ENCODE assay signal across 15 mouse cellular contexts in the genomic region with DNA sequence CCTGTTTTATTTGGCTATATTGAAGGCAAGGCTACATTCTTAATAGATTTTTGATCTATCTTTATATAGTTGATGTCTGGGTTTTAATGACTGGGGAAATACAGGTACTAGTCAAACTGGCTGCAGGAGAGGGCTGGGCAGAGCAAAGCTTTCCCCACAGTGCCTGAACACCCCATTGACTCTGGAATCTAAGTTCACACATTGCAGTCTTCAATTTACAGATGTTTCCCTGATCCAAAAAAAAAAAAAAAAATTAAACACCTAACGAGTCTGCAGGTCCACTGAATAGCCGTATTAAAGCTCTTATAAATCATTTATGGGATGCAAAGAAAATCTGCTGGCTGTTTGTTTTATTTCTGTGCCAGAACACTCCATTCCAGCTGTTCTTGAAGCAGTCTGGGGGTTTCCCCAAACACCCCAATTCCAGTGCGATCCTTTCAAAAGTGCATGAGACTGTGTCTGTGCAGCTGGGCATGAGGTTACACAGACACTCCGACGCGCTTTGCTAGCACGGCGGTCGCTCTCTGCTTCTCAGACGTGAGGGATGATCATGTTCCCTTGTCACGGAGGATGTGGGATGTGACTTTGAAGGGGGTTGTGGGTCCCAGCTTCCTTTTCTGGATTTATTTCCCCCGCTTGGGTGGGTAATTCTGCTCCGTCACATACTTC.
"Had no signal": no experiment of that assay in that cellular context is flagged by ENCODE, and none has a peak within 500 bp of the region (broad histone marks: within the 10 kb centered on the region; RNA-seq: fewer than 3 reads in every experiment).

No protein-coding gene starts in this region.

- H3K27ac ChIP-seq: hindbrain, postnatal 0 days; intestine, embryonic 15.5 days; liver, embryonic 15.5 days; macrophage; midbrain, embryonic 12.5 days; stomach, postnatal 0 days had no signal

- H3K9ac ChIP-seq: intestine, embryonic 15.5 days; liver, embryonic 15.5 days; midbrain, embryonic 12.5 days had no signal

- ATAC-seq: hindbrain, postnatal 0 days; intestine, embryonic 15.5 days had no signal

- H3K36me3 ChIP-seq: intestine, embryonic 15.5 days; liver, embryonic 15.5 days; midbrain, embryonic 12.5 days had no signal

- H3K9me3 ChIP-seq: intestine, embryonic 15.5 days; liver, embryonic 15.5 days; megakaryocyte, embryonic 14.5 days; midbrain, embryonic 12.5 days had no signal

- DNase-seq: kidney, adult 2 months; kidney, postnatal 36 days; layer of hippocampus, adult 9-11 months; layer of hippocampus, postnatal 36 days; lung, adult 2 months; lung, postnatal 14 days; thymus, postnatal 14 days had no signal

- H3K4me2 ChIP-seq: intestine, embryonic 15.5 days; liver, embryonic 11.5 days; liver, embryonic 15.5 days; midbrain, embryonic 12.5 days had no signal

- H3K4me1 ChIP-seq: intestine, embryonic 15.5 days; liver, embryonic 15.5 days; megakaryocyte, embryonic 14.5 days had no signal

- H3K27me3 ChIP-seq: intestine, embryonic 15.5 days; liver, embryonic 15.5 days; megakaryocyte, embryonic 14.5 days; midbrain, embryonic 12.5 days had no signal

- H3K4me3 ChIP-seq: intestine, embryonic 15.5 days; liver, embryonic 15.5 days; megakaryocyte, embryonic 14.5 days; midbrain, embryonic 12.5 days had no signal
